Mouse (Mus musculus) urinary bladder, adult 18-20 months (tissue): Measurements from ENCODE around the gene Parp11.

Experiments
- DNase-seq, 2 experiments: peaks; one replicate each; pipeline ENCODE4 v3.0.0; 2022; ENCODE audit warnings: low spot score in 2 of 2, mixed read lengths in 2 of 2

The Parp11 gene

DNA sequence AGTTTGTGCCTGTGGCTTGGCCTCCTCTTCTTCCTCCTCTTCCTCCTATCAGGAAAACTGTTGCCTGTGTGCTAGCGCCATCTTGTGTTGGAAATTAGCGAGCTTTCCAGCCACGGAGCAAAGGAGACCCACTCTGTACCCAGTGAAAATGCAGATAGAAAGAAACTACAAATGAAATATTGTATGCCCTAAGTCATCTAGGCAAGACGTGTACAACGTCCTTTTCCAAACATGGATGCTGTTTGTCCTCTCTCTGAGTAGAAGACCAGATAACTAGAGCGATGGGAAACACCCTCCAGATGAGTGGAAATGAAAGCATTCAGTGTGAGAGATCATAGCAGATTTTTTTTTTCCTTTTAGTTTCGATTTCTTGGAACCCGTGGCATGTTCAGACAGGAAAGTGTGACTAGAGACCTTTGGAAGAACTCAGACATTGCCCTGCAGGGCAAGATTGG lies at the start of gene Parp11:
Gene Parp11, plus strand, starts transcription at position 405 of the 455 bp plus-strand sequence.
- peak; percentile 37 to 46 for DNase-seq

DNA sequence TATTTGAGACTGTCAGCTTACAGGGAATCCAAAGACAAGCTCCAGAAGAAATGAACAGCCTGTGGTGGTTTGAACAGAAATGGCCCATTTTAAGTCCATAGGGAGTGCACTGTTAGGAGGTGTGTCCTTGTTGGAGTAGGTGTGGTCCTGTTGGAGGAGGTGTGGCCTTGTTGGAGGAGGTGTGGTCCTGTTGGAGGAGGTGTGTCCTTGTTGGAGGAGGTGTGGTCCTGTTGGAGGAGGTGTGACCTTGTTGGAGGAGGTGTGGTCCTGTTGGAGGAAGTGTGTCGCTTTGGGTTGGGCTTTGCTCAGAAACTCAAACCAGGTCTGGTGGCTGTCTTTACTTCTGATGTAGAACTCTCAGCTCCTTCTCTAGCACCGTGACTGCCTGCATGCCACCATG lies 48.6 kb upstream of the Parp11 start:
- DNase-seq = no peak

DNA sequence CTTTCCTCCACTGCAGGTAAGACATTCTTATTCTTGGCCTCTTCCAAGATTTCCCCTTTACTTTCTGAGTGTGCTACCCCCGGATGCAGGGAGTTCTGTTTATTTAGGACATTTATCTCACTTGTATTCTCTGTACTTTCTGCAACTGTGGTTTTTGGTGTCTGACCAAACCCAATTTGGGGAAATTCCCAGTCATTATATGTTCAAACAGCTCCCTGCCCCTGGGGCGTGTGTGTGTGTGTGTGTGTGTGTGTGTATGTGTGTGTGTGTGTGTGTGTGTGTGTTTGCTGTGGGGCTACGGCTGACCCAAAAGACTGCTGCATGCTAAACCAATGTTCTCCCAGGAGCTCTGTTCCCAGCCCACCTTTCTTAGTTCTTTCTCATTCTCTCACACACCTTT lies 45.2 kb upstream of the Parp11 start:
- DNase-seq = no peak

GRCm38 (mm10) chr6:127404070-127404810 lies 42.4 kb upstream of the Parp11 start:
- no peak for DNase-seq

DNA sequence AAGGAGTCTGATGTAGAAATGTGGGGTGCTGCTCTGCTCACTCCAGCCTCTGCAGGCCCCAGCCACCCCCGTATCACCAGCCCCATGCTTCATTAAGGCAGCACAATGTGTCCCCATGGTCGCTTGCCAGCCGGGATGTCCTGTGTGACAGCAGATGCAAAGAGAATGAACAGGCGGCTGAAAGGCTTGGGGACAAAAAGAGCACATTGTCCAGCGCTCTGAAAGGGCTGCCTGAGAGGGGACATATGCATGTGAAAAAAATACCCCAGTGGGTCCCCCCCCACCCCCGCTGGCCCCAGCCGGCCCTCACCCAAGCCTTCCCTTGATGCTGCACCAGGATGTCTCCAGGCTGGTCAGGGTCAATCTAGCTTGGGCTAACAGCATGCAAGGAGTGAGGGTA lies 41.0 kb upstream of the Parp11 start:
- no peak for DNase-seq

DNA sequence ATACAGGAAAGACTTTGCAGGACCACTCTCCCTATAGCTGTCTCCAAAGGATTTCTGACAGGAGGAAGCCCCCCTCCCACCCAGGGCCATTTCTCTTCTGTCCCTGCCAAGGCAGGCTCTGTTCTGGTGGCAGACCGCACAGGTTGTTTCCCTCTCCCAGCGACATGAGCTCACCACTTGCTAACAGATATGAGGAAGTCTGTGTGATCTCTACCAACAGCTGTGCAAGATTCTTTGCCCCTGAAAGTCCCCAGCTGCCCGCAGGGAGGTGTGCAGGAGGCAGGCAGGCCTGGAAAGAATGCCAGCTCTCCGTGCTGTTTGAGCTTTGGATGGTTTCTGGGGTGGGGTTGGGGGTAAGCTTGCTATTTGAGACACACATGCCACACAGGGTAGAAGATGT lies 38.9 kb upstream of the Parp11 start:
- DNase-seq = no peak

GRCm38 (mm10) chr6:127417525-127418184 lies 29.0 kb upstream of the Parp11 start:
- DNase-seq = no peak

DNA sequence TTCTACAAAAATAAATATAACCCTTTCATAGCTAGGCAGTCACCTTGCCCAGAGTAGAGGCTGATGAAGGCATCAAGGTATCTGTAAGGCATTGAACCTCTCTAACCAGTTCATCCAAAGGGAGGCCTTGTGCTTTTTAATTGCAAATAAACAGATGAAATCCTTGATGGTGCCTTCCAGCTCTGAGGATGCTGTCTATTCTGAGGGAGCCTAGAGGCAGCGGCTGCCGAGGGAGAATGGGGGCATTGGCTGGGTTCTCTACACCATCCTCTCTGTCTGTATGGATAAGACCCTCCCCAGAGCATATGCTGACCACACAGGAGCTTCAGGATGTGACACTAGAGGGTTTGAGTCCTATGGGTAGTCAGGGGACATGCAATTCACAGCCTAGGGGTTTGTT lies 28.3 kb upstream of the Parp11 start:
- no peak for DNase-seq

DNA sequence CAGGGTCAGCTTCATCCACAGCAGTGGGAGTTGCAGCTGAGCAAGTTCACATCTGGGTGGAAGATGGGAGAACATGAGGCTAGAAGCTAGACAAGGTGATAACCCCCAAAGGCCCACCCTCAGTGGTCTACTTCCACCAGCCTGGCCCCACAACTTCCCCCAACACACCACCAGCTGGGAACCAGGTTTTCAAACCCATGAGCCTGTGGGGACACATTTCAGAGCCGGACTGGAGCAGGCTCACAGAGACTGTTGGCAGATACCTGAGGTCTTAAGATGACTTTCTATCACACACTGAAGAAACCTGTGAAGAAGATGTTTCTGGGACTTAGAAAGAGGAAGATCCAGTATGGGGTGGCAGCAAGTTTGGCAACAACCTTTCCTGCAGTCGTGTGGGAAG lies 26.5 kb upstream of the Parp11 start:
- no peak for DNase-seq

DNA sequence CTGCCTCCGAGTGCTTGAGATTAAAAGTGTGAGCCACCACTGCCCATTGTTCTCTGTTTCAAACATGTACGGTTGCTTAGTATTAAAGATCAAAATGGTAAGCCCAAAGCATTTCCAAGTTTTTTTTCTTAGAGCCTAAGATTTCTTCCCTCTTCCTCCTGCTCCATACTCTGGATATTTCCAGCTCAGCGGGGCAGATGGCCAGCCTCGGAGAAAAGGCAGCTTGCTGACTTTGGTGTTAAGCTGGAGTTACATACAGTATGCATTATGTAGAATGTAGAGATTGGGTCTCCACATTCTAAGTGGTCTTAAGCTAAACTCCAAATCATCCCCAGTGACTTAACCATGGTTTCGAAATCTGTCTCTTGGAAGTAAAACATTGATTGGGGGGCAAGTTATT lies 21.5 kb upstream of the Parp11 start:
- no peak for DNase-seq

DNA sequence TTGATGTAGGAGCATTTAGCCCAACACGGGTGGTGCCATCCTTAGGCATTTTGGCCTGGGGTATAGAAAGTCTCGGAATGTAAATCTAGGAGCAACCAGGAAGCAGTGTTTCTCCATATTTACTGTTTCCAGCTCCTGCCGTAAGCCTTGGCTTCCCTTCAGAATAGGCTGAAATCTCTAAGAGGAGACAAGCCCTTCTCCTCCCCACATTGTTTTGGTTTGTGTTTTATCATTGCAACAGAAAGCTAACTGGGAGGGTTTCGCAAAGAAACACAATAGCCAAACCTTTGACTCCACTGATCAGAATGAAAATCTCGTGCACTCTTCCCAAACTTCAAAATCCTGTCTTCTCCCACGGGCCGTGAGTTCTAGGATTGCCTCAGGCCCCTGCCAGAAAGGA lies 15.9 kb upstream of the Parp11 start:
- DNase-seq = no peak

DNA sequence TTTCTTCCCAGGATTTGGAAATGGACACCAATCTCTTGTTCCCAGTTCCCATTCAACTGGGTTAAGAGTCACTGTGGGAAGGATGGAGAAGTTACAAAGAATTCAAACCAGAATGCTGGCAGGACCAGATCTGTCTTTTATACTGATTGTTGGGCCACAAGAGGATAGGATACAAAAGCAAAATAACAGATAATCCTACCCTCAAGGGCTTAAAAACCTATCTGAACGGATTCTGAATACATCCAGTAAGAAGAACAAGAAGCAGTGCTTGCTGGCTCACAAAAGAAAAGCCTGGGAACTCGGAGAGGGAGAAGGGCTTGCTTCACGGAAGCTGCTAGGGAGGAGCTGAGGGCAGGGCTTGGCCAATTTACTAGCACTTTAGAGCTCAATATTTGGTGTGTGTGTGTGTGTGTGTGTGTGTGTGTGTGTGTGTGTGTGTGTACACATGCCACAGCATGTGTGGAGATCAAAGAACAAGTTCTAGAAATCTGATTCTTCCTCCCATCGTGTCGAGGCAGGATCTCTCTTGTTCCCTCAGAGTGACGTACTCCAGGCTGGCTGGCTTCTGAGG lies 15.4 kb upstream of the Parp11 start:
- peak; percentile 4 to 10 for DNase-seq

- DNase-seq = no peak
These were observed 12.6 kb upstream of the Parp11 start for GRCm38 (mm10) chr6:127433886-127434647.

- no peak for DNase-seq
These were observed 12.0 kb upstream of the Parp11 start for GRCm38 (mm10) chr6:127434648-127434984.

DNA sequence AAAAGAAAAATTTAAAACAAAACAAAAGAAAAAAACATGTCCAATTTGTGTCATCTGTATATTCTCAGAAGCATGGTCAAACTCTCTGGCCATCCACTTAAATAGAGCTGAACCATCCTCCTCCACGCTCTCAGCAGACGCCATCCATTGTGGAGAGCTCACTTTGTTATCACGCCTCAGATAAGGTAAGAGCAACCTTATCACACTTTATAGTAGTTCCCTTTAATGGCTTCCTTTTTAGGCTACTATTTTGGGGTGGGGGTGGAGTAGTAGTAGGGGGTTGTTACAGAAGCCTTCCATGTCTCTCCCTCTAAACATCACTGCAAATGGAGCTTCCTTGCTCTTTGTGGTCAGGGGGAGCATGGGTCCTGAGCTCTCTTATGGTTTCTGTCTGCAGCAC lies 7.6 kb upstream of the Parp11 start:
- no peak for DNase-seq

- DNase-seq = no peak
These were observed 7.0 kb upstream of the Parp11 start for GRCm38 (mm10) chr6:127439540-127440195.

- no peak for DNase-seq
These were observed 6.1 kb upstream of the Parp11 start for GRCm38 (mm10) chr6:127440416-127441104.

- DNase-seq = no peak
These were observed 4.1 kb upstream of the Parp11 start for GRCm38 (mm10) chr6:127442584-127442983.

- no peak for DNase-seq
These were observed 2.7 kb upstream of the Parp11 start for GRCm38 (mm10) chr6:127443910-127444309.

GRCm38 (mm10) chr6:127444466-127444865 lies 2.2 kb upstream of the Parp11 start:
- DNase-seq = no peak
